Mouse (Mus musculus): ENCODE measurements around the gene Dok5.

Dok5 gene

DNA sequence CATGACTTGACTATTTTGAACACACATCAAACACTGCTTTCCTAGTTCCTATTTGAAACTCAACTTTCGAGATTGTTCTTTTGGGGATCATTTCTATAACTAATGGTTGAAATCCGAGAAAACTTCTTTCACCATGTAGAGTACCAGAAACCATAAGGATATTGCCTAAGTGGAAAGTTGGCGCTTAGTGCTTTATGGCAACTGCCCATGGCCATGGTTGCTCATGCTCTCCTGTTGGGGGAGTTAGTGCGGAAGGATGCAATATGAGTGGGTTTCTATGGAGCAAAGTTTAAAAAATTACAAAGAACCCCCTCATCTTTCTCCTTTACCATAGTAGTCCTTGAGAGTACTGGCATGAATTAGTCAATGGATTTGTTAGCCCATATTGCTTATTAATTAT, 192.5 kb downstream of the Dok5 start:
- H3K36me3 ChIP-seq (ENCODE audit: insufficient read depth, low read length), result no peaks in the 10 kb centered on the region
- H3K9me3 ChIP-seq (ENCODE audit: low read length), result peaks cover 6% of the 10 kb centered on the region; the same call in 1 of the 2 replicates
- no peaks in the 10 kb centered on the region for H3K4me1 ChIP-seq (replicated peaks; ENCODE audit: low read depth, low read length)
- H3K27me3 ChIP-seq (ENCODE audit: insufficient read depth, low read length), result no peaks in the 10 kb centered on the region
- TF ChIP-seq POU5F1 (IDR thresholded peaks at IDR 0.05; ENCODE audit: borderline replicate concordance, low read length) (no peak), NANOG (IDR thresholded peaks at IDR 0.05; ENCODE audit: borderline replicate concordance, low read length) (no peak), CTCF (conservative IDR thresholded peaks at IDR 0.05; ENCODE audit: low read length) (no peak)
- H3K4me3 ChIP-seq (replicated peaks; ENCODE audit: low read length), result no peak overlapping the region

DNA sequence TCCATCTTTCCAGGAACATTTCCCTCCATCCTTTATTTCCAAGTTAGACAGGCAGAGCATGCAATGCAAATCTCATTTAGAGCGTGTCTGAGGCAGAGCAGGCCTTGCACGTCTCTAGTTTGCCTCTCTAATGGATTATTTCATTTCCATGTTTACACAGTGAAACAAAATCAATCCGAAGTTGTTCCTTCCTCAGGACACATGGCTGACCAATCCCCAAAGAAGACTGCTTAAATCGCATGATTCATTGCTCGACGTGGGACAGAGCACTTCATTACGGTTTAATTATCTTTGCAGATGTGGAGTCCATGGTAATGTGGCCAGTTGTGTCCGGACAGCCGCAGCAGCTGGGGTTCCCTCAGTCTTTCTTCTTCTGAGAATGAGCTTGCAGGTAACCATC, 194.6 kb downstream of the Dok5 start:
- no peaks in the 10 kb centered on the region for H3K4me1 ChIP-seq (replicated peaks; ENCODE audit: low read depth, low read length)
- no peaks in the 10 kb centered on the region for H3K36me3 ChIP-seq (ENCODE audit: insufficient read depth, low read length)
- no peak for TF ChIP-seq CTCF (conservative IDR thresholded peaks at IDR 0.05; ENCODE audit: low read length)
- TF ChIP-seq NANOG (IDR thresholded peaks at IDR 0.05; ENCODE audit: borderline replicate concordance, low read length), result no peak
- TF ChIP-seq POU5F1 (IDR thresholded peaks at IDR 0.05; ENCODE audit: borderline replicate concordance, low read length), result no peak
- peaks cover 6% of the 10 kb centered on the region; the same call in 1 of the 2 replicates for H3K9me3 ChIP-seq (ENCODE audit: low read length)
- H3K4me3 ChIP-seq (replicated peaks; ENCODE audit: low read length), result no peak overlapping the region
- H3K27me3 ChIP-seq (ENCODE audit: insufficient read depth, low read length), result no peaks in the 10 kb centered on the region
